In genomic region chr3:58469655-58470437, GRCm38 (mm10) we compare ENCODE assay signal across 10 mouse cellular contexts. TPM values are rescaled to one million over a fixed set of nuclear protein-coding genes. Genes with fewer than 3 reads are reported as not detected.
DNase-seq lines count a peak whose midpoint lies in the region; ATAC-seq and TF ChIP-seq lines count a peak whose summit lies in the region.
"Had no signal": no experiment of that assay in that cellular context is flagged by ENCODE, and none has a peak within 500 bp of the region (broad histone marks: within the 10 kb centered on the region; RNA-seq: fewer than 3 reads in every experiment).

No protein-coding gene starts in this region.

- H3K27me3 ChIP-seq in heart, embryonic 10.5 days (ENCODE audit: insufficient read depth, poor library complexity, severe bottlenecking), result no peaks in the 10 kb centered on the region
- no peaks in the 10 kb centered on the region for H3K27me3 ChIP-seq in MEL (ENCODE audit: control insufficient read depth in 1 of 2, insufficient read depth in 2 of 2, low read length in 2 of 2)
- H3K27me3 ChIP-seq in megakaryocyte, embryonic 14.5 days (replicated peaks), result no peaks in the 10 kb centered on the region
- H3K27me3 ChIP-seq in hindbrain, embryonic 16.5 days (replicated peaks; ENCODE audit: control insufficient read depth, insufficient read depth, low read length), result no peaks in the 10 kb centered on the region

- no peak overlapping the region for H3K4me2 ChIP-seq in hindbrain, embryonic 16.5 days (ENCODE audit: low read length)

- H3K36me3 ChIP-seq in heart, embryonic 10.5 days, result no peaks in the 10 kb centered on the region
- H3K36me3 ChIP-seq in MEL (ENCODE audit: control insufficient read depth in 1 of 2, insufficient read depth in 2 of 2, low read length in 2 of 2), result peaks cover 0 to 10% of the 10 kb centered on the region in 2 experiments; a peak in 2 of 4 replicates
- no peaks in the 10 kb centered on the region for H3K36me3 ChIP-seq in megakaryocyte, embryonic 14.5 days (replicated peaks; ENCODE audit: low read length)
- H3K36me3 ChIP-seq in hindbrain, embryonic 16.5 days (ENCODE audit: control insufficient read depth, insufficient read depth, low read length), result no peaks in the 10 kb centered on the region
- H3K36me3 ChIP-seq: embryonic facial prominence, embryonic 10.5 days had no signal

- peak; percentile 25 to 28 for DNase-seq in heart, adult 18-20 months
- DNase-seq in heart, embryonic 10.5 days (ENCODE audit: low spot score), result no peak
- peak; percentile 89 for DNase-seq in MEL (ENCODE audit: low read depth, low spot score)
- DNase-seq in fibroblast of lung, adult 2 months (ENCODE audit: low read depth), result peak; percentile 54
- DNase-seq in left cerebral cortex, adult 9 months (ENCODE audit: low spot score in 2 of 2), result no peak
- no peak for DNase-seq in lung, adult 18-20 months
- DNase-seq: right cerebral cortex, postnatal 4 days had no signal

- peak in 1 of 2 experiments; percentile 71; a peak in 2 of 4 replicates for TF ChIP-seq POLR2A in MEL (IDR thresholded peaks at IDR 0.05; ENCODE audit: control insufficient read depth in 1 of 2, insufficient read depth in 1 of 2, low read depth in 1 of 2, low read length in 2 of 2, poor library complexity in 1 of 2)

- no peak for ATAC-seq in hindbrain, embryonic 16.5 days

- no peak for TF ChIP-seq RAD21 in MEL (IDR thresholded peaks at IDR 0.05; ENCODE audit: low read depth, low read length)

- H3K27ac ChIP-seq in heart, embryonic 10.5 days, result no peak overlapping the region
- H3K27ac ChIP-seq in MEL (ENCODE audit: control insufficient read depth, low read depth, low read length), result peak overlapping the region; percentile 91
- no peak overlapping the region for H3K27ac ChIP-seq in hindbrain, embryonic 16.5 days (ENCODE audit: low read depth, low read length)
- H3K27ac ChIP-seq: embryonic facial prominence, embryonic 10.5 days had no signal

- no peaks in the 10 kb centered on the region for H3K9me3 ChIP-seq in heart, embryonic 10.5 days
- H3K9me3 ChIP-seq in MEL (replicated peaks; ENCODE audit: insufficient read depth, low read length), result no peaks in the 10 kb centered on the region
- no peaks in the 10 kb centered on the region for H3K9me3 ChIP-seq in megakaryocyte, embryonic 14.5 days
- no peaks in the 10 kb centered on the region for H3K9me3 ChIP-seq in hindbrain, embryonic 16.5 days (ENCODE audit: control insufficient read depth, low read length)
- H3K9me3 ChIP-seq: embryonic facial prominence, embryonic 10.5 days had no signal

- WGBS in heart, embryonic 10.5 days, result 58% methylated on average over 9 of the region's 9 CpGs
- 79% methylated on average over 9 of the region's 9 CpGs for WGBS in hindbrain, embryonic 16.5 days

- no peak overlapping the region for H3K4me3 ChIP-seq in heart, embryonic 10.5 days
- peak overlapping the region; percentile 40 to 54 for H3K4me3 ChIP-seq in MEL (ENCODE audit: control insufficient read depth in 1 of 2, insufficient read depth in 1 of 2, low read depth in 2 of 2, low read length in 2 of 2)
- H3K4me3 ChIP-seq in megakaryocyte, embryonic 14.5 days (replicated peaks), result peak overlapping the region; percentile 84
- no peak overlapping the region for H3K4me3 ChIP-seq in hindbrain, embryonic 16.5 days (ENCODE audit: low read length)
- H3K4me3 ChIP-seq: embryonic facial prominence, embryonic 10.5 days had no signal

- peak in 1 of 2 experiments; percentile 49; a peak in 3 of 4 replicates for TF ChIP-seq EP300 in MEL (IDR thresholded peaks at IDR 0.05; ENCODE audit: low read depth in 1 of 2, low read length in 2 of 2)

- no peak for TF ChIP-seq CTCF in MEL (IDR thresholded peaks at IDR 0.05 in 2 of 3, conservative IDR thresholded peaks at IDR 0.05 in 1 of 3; ENCODE audit: control insufficient read depth in 1 of 3, insufficient read depth in 1 of 3, low read depth in 2 of 3, low read length in 3 of 3, poor library complexity in 1 of 3, severe bottlenecking in 1 of 3)

- H3K4me1 ChIP-seq in heart, embryonic 10.5 days, result no peaks in the 10 kb centered on the region
- H3K4me1 ChIP-seq in MEL (ENCODE audit: control insufficient read depth in 1 of 2, insufficient read depth in 2 of 2, low read length in 2 of 2), result peaks cover 0 to 9% of the 10 kb centered on the region in 2 experiments; a peak in 1 of 4 replicates
- peaks cover 39% of the 10 kb centered on the region for H3K4me1 ChIP-seq in megakaryocyte, embryonic 14.5 days
- no peaks in the 10 kb centered on the region for H3K4me1 ChIP-seq in hindbrain, embryonic 16.5 days (ENCODE audit: control insufficient read depth, insufficient read depth, low read depth, low read length)
- H3K4me1 ChIP-seq: embryonic facial prominence, embryonic 10.5 days had no signal

- H3K9ac ChIP-seq in MEL (ENCODE audit: control insufficient read depth, low read depth, low read length, poor library complexity, severe bottlenecking), result peak overlapping the region; percentile 65
- H3K9ac ChIP-seq in hindbrain, embryonic 16.5 days (ENCODE audit: low read depth, low read length), result no peak overlapping the region

- no peaks in the 10 kb centered on the region for H3K79me2 ChIP-seq in MEL (ENCODE audit: control insufficient read depth, insufficient read depth, low read length, poor library complexity)

TF ChIP-seq in MEL, 35 proteins besides CTCF, POLR2A, EP300 and RAD21:
- peak; percentile 69 for TF ChIP-seq NELFE (IDR thresholded peaks at IDR 0.05; ENCODE audit: low read depth, low read length)
- TF ChIP-seq RCOR1 (IDR thresholded peaks at IDR 0.05; ENCODE audit: low read depth, low read length), result no peak
- TF ChIP-seq POLR2AphosphoS2 (IDR thresholded peaks at IDR 0.05; ENCODE audit: low read length), result 0 out of 2 replicates have a peak, but pooled peaks have one; percentile 46
- TF ChIP-seq TAL1 (IDR thresholded peaks at IDR 0.05; ENCODE audit: low read length), result no peak
- TF ChIP-seq TCF12 (IDR thresholded peaks at IDR 0.05; ENCODE audit: low read depth, low read length), result 0 out of 2 replicates have a peak, but pooled peaks have one; percentile 12
- peak; percentile 85 for TF ChIP-seq TBP (IDR thresholded peaks at IDR 0.05; ENCODE audit: low read depth, low read length)
- peak; percentile 10; the same call in 1 of the 2 replicates for TF ChIP-seq MAFK (IDR thresholded peaks at IDR 0.05; ENCODE audit: borderline replicate concordance, low read depth, low read length)
- peak; percentile 28; the same call in 1 of the 2 replicates for TF ChIP-seq SIN3A (IDR thresholded peaks at IDR 0.05; ENCODE audit: low read length)
- TF ChIP-seq ZMIZ1 (IDR thresholded peaks at IDR 0.05; ENCODE audit: low read depth, low read length), result no peak
- TF ChIP-seq ZNF384 (IDR thresholded peaks at IDR 0.05; ENCODE audit: low read depth, low read length), result no peak
- TF ChIP-seq ELF1 (IDR thresholded peaks at IDR 0.05; ENCODE audit: low read depth, low read length), result 0 out of 2 replicates have a peak, but pooled peaks have one; percentile 58
- peak; percentile 40; the same call in 1 of the 2 replicates for TF ChIP-seq HCFC1 (IDR thresholded peaks at IDR 0.05; ENCODE audit: low read depth, low read length)
- no peak for TF ChIP-seq KAT2A (conservative IDR thresholded peaks at IDR 0.05; ENCODE audit: low read depth, low read length)

RNA-seq across cellular contexts. Expression of gene Tsc22d2, which starts 55.3 kb away (rescaled TPM):
- total RNA-seq in heart, adult 18-20 months (2021), result 10 to 100 TPM; 20.1 to 21.5 TPM
- 12.2 and 13.3 TPM in 2 replicates for polyA plus RNA-seq in heart, embryonic 10.5 days (2016; fragmentation: Nextera tagmentation; extraction: Ambion mirVana)
- total RNA-seq in MEL (2012; rRNA removed), result 10.7 and 10.9 TPM in 2 replicates
- polyA plus RNA-seq in MEL (2012; ENCODE audit: insufficient read depth in 1 of 2, insufficient read length in 2 of 2, low read depth in 1 of 2, low replicate concordance in 2 of 2, missing spikeins in 1 of 2), result 10 to 100 TPM in 1 of 2 experiments, not detected in 1; 13.3 TPM
- 8.0 and 14.5 TPM in 2 replicates for polyA plus RNA-seq in megakaryocyte, embryonic 14.5 days (2012; ENCODE audit: insufficient read depth, low replicate concordance)
- polyA plus RNA-seq in hindbrain, embryonic 16.5 days (2015; fragmentation: Nextera tagmentation; extraction: Ambion mirVana), result 5.7 and 6.9 TPM in 2 replicates

RNA-seq across cellular contexts. Expression of gene Eif2a, which starts 55.8 kb away (rescaled TPM):
- total RNA-seq in heart, adult 18-20 months (2021), result 10 to 100 TPM; 35.8 to 43.2 TPM
- polyA plus RNA-seq in heart, embryonic 10.5 days (2016; fragmentation: Nextera tagmentation; extraction: Ambion mirVana), result 45.2 and 47.5 TPM in 2 replicates
- total RNA-seq in MEL (2012; rRNA removed), result 70.2 and 79.5 TPM in 2 replicates
- polyA plus RNA-seq in MEL (2012; ENCODE audit: insufficient read depth in 1 of 2, insufficient read length in 2 of 2, low read depth in 1 of 2, low replicate concordance in 2 of 2, missing spikeins in 1 of 2), result 100 to 1,000 TPM in 1 of 2 experiments, 10 to 100 TPM in 1; 67.3 to 192 TPM
- polyA plus RNA-seq in megakaryocyte, embryonic 14.5 days (2012; ENCODE audit: insufficient read depth, low replicate concordance), result 0.65 and 3.2 TPM in 2 replicates
- polyA plus RNA-seq in hindbrain, embryonic 16.5 days (2015; fragmentation: Nextera tagmentation; extraction: Ambion mirVana), result 32.6 and 33.0 TPM in 2 replicates

RNA-seq across cellular contexts. Expression of gene Serp1, which starts 55.8 kb away (rescaled TPM):
- total RNA-seq in heart, adult 18-20 months (2021), result 10 to 100 TPM; 12.0 to 15.1 TPM
- polyA plus RNA-seq in heart, embryonic 10.5 days (2016; fragmentation: Nextera tagmentation; extraction: Ambion mirVana), result 121 and 141 TPM in 2 replicates
- total RNA-seq in MEL (2012; rRNA removed), result 78.7 and 96.3 TPM in 2 replicates
- polyA plus RNA-seq in MEL (2012; ENCODE audit: insufficient read depth in 1 of 2, insufficient read length in 2 of 2, low read depth in 1 of 2, low replicate concordance in 2 of 2, missing spikeins in 1 of 2), result 10 to 100 TPM; 80.5 to 83.8 TPM
- polyA plus RNA-seq in megakaryocyte, embryonic 14.5 days (2012; ENCODE audit: insufficient read depth, low replicate concordance), result 47.6 and 71.3 TPM in 2 replicates
- polyA plus RNA-seq in hindbrain, embryonic 16.5 days (2015; fragmentation: Nextera tagmentation; extraction: Ambion mirVana), result 59.2 and 63.1 TPM in 2 replicates

Comparison
In these comparisons a context has a peak if more than half of its experiments do, and no peak if none do; other contexts are left out.
1. DNase-seq: peak in heart, adult 18-20 months (2 of 2), MEL (single experiment) and fibroblast of lung, adult 2 months (single experiment); none in heart, embryonic 10.5 days (single experiment), left cerebral cortex, adult 9 months (0 of 2) and lung, adult 18-20 months (0 of 2).
2. H3K4me3 ChIP-seq: peak in MEL (2 of 2) and megakaryocyte, embryonic 14.5 days (single experiment); none in heart, embryonic 10.5 days (single experiment) and hindbrain, embryonic 16.5 days (single experiment).